Mouse (Mus musculus) embryonic stem cell, embryonic (primary cell): ENCODE data around the gene Comt.

Experiments
- CTCF ChIA-PET, 4 experiments: fragments of 300-600 bp in 2 of 4; fragments of 350-600 bp in 2 of 4; sonication (Branson Sonifier 250); formaldehyde crosslinking; loops; one replicate each; lab custom pipeline; 2022; ENCODE audit warnings: inconsistent platforms in 2 of 4; lab: Charles Lee
- POLR2A ChIA-PET, 4 experiments: fragments of 300-600 bp in 2 of 4; fragments of 350-600 bp in 2 of 4; sonication (Branson Sonifier 250); formaldehyde crosslinking; loops; one replicate each; lab custom pipeline; 2022; ENCODE audit warnings: antibody characterized with exemption in 4 of 4, inconsistent platforms in 1 of 4; lab: Charles Lee

The Comt gene

GRCm38 (mm10) chr16:18392469-18393426, 33.9 kb downstream of the Comt start:
- ChIA-PET CTCF (interaction anchor here (0.5 to 2.0 kb wide), 9 partner anchors 9 to 51 kb away, joined by 3 to 9 read pairs (median 4); partner anchors contain the start of genes Arvcf (in 3 of the 4) and Tango2 (in 3 of the 4)), POLR2A (interaction anchor here (0.6 to 10.4 kb wide), 65 partner anchors 7 to 658 kb away, joined by 3 to 57 read pairs (median 4); partner anchors contain the start of genes Arvcf (in 3 of the 4), Tango2 (in 3 of the 4), Cdc45 (in 1 of the 4) and Cldn5 (in 1 of the 4))

- CTCF ChIA-PET, result interaction anchor here in 2 of 4 experiments (0.6 to 2.0 kb wide), 5 partner anchors 43 to 279 kb away, joined by 3 to 14 read pairs (median 3); partner anchors contain the start of genes Arvcf (in 2 of the 2) and Tango2 (in 2 of the 2)
- POLR2A ChIA-PET, result interaction anchor here in 3 of 4 experiments (0.5 to 10.4 kb wide), 42 partner anchors 6 to 470 kb away, joined by 3 to 57 read pairs (median 5); partner anchors contain the start of genes Arvcf (in 3 of the 3), Tango2 (in 3 of the 3), Cdc45 (in 1 of the 3) and Cldn5 (in 1 of the 3)
Observed at GRCm38 (mm10) chr16:18391728-18392127, 34.9 kb downstream of the Comt start.

GRCm38 (mm10) chr16:18391127-18391526, 35.5 kb downstream of the Comt start:
- POLR2A ChIA-PET, result interaction anchor here in 2 of 4 experiments (0.5 to 10.4 kb wide), 23 partner anchors 7 to 385 kb away, joined by 3 to 46 read pairs (median 7); partner anchors contain the start of genes Arvcf (in 2 of the 2), Tango2 (in 2 of the 2), Cldn5 (in 1 of the 2) and Ranbp1 (in 1 of the 2)
- CTCF ChIA-PET, result interaction anchor here in 2 of 4 experiments (0.6 to 1.1 kb wide), 2 partner anchors 46 to 279 kb away, joined by 3 to 14 read pairs; no protein-coding TSS in a partner anchor

GRCm38 (mm10) chr16:18390399-18390798, 36.3 kb downstream of the Comt start:
- CTCF ChIA-PET, result interaction anchor here in 1 of 4 experiments (1.1 kb wide), 1 partner anchor 45 kb away, joined by 3 read pairs; no protein-coding TSS in a partner anchor
- POLR2A ChIA-PET, result interaction anchor here in 2 of 4 experiments (0.9 to 10.4 kb wide), 7 partner anchors 10 to 43 kb away, joined by 3 to 46 read pairs (median 6); partner anchors contain the start of genes Arvcf (in 1 of the 2) and Tango2 (in 1 of the 2)

- POLR2A ChIA-PET, result interaction anchor here in 3 of 4 experiments (0.6 to 10.4 kb wide), 11 partner anchors 6 to 153 kb away, joined by 3 to 57 read pairs (median 3); partner anchors contain the start of genes Arvcf (in 1 of the 3) and Tango2 (in 1 of the 3)
- CTCF ChIA-PET, result interaction anchor here in 2 of 4 experiments (0.6 to 1.3 kb wide), 5 partner anchors 27 to 107 kb away, joined by 3 to 12 read pairs (median 4); no protein-coding TSS in a partner anchor
Observed at GRCm38 (mm10) chr16:18388583-18389435, 37.8 kb downstream of the Comt start.

GRCm38 (mm10) chr16:18387704-18388582, 38.7 kb downstream of the Comt start:
- ChIA-PET CTCF (interaction anchor here in 1 of 4 experiments (0.7 to 1.3 kb wide), 3 partner anchors 41 to 108 kb away, joined by 3 to 6 read pairs (median 4); no protein-coding TSS in a partner anchor), POLR2A (interaction anchor here in 3 of 4 experiments (0.6 to 10.4 kb wide), 22 partner anchors 7 to 236 kb away, joined by 3 to 57 read pairs (median 3); partner anchors contain the start of genes Arvcf (in 1 of the 3) and Tango2 (in 1 of the 3))

GRCm38 (mm10) chr16:18386972-18387371, 39.7 kb downstream of the Comt start:
- CTCF ChIA-PET, result interaction anchor here in 1 of 4 experiments (0.9 kb wide), 1 partner anchor 41 kb away, joined by 5 read pairs; no protein-coding TSS in a partner anchor
- POLR2A ChIA-PET, result interaction anchor here in 3 of 4 experiments (0.6 to 6.4 kb wide), 26 partner anchors 8 to 457 kb away, joined by 3 to 57 read pairs (median 4); partner anchors contain the start of genes Arvcf (in 2 of the 3) and Tango2 (in 2 of the 3)

GRCm38 (mm10) chr16:18386451-18386850, 40.2 kb downstream of the Comt start:
- CTCF ChIA-PET, result interaction anchor here in 1 of 4 experiments (0.9 kb wide), 1 partner anchor 41 kb away, joined by 5 read pairs; no protein-coding TSS in a partner anchor
- POLR2A ChIA-PET, result interaction anchor here in 2 of 4 experiments (0.8 to 6.4 kb wide), 16 partner anchors 9 to 237 kb away, joined by 3 to 57 read pairs (median 4); partner anchors contain the start of genes Arvcf (in 1 of the 2) and Tango2 (in 1 of the 2)

GRCm38 (mm10) chr16:18385411-18385810, 41.2 kb downstream of the Comt start:
- ChIA-PET POLR2A (interaction anchor here in 2 of 4 experiments (0.7 to 6.4 kb wide), 11 partner anchors 7 to 55 kb away, joined by 3 to 57 read pairs (median 6); partner anchors contain the start of genes Arvcf (in 1 of the 2) and Tango2 (in 1 of the 2)), CTCF (interaction anchor here in 1 of 4 experiments (1.0 kb wide), 2 partner anchors 21 to 40 kb away, joined by 3 to 4 read pairs; no protein-coding TSS in a partner anchor)

- ChIA-PET POLR2A (interaction anchor here in 3 of 4 experiments (0.6 to 6.4 kb wide), 18 partner anchors 8 to 136 kb away, joined by 3 to 57 read pairs (median 4); partner anchors contain the start of genes Arvcf (in 1 of the 3), Ranbp1 (in 1 of the 3), Tango2 (in 1 of the 3) and Trmt2a (in 1 of the 3)), CTCF (interaction anchor here in 1 of 4 experiments (1.0 to 1.4 kb wide), 3 partner anchors 21 to 39 kb away, joined by 3 to 4 read pairs (median 4); partner anchors contain the start of genes Arvcf and Tango2)
Observed at GRCm38 (mm10) chr16:18384659-18385058, 42.0 kb downstream of the Comt start.

- CTCF ChIA-PET, result interaction anchor here in 1 of 4 experiments (1.4 kb wide), 1 partner anchor 37 kb away, joined by 4 read pairs; the partner anchor contains the start of genes Arvcf and Tango2
Observed at GRCm38 (mm10) chr16:18384211-18384610, 42.4 kb downstream of the Comt start.

GRCm38 (mm10) chr16:18383756-18384155, 42.9 kb downstream of the Comt start:
- ChIA-PET POLR2A (interaction anchor here in 3 of 4 experiments (0.6 to 6.4 kb wide), 19 partner anchors 7 to 135 kb away, joined by 3 to 57 read pairs (median 4); partner anchors contain the start of genes Arvcf (in 1 of the 3), Ranbp1 (in 1 of the 3), Tango2 (in 1 of the 3) and Trmt2a (in 1 of the 3)), CTCF (interaction anchor here in 2 of 4 experiments (0.8 to 1.4 kb wide), 2 partner anchors 9 to 36 kb away, joined by 3 to 4 read pairs; partner anchors contain the start of genes Arvcf (in 1 of the 2) and Tango2 (in 1 of the 2))

More at GRCm38 (mm10) chr16:18384211-18384610, 42.4 kb downstream of the Comt start:
- POLR2A ChIA-PET, result interaction anchor here in 3 of 4 experiments (0.6 to 6.4 kb wide), 19 partner anchors 8 to 136 kb away, joined by 3 to 57 read pairs (median 4); partner anchors contain the start of genes Arvcf (in 1 of the 3), Ranbp1 (in 1 of the 3), Tango2 (in 1 of the 3) and Trmt2a (in 1 of the 3)

- ChIA-PET CTCF (interaction anchor here in 1 of 4 experiments (0.8 kb wide), 1 partner anchor 9 kb away, joined by 3 read pairs; no protein-coding TSS in a partner anchor), POLR2A (interaction anchor here in 3 of 4 experiments (0.6 to 6.4 kb wide), 10 partner anchors 10 to 135 kb away, joined by 3 to 57 read pairs (median 4); partner anchors contain the start of genes Ranbp1 (in 1 of the 3) and Trmt2a (in 1 of the 3))
Observed at GRCm38 (mm10) chr16:18383045-18383726, 43.5 kb downstream of the Comt start.
